Mouse (Mus musculus) layer of hippocampus, adult 2 months (tissue): ENCODE measurements around the gene E130308A19Rik. TPM values are rescaled to one million over a fixed set of nuclear protein-coding genes. Genes with fewer than 3 reads are reported as not detected.
A peak's percentile ranks its signal among the peaks of the same experiment; 100 is the strongest.

Experiments used
- DNase-seq, 2 experiments: peaks; one replicate each; pipeline ENCODE4 v3.0.0; 2022; ENCODE audit warnings: low spot score in 2 of 2
- H3K27ac ChIP-seq: fragments of 200-600 bp; 2 replicates; pipeline ENCODE4 v1.8.1; 2022
- H3K4me3 ChIP-seq: fragments of 200-600 bp; 2 replicates; pipeline ENCODE4 v1.8.1; 2022; ENCODE audit warnings: mild to moderate bottlenecking
- CTCF ChIP-seq: fragments of 200-600 bp; conservative IDR thresholded peaks from 2 replicates; pipeline ENCODE4 v1.8.1; 2022; ENCODE audit warnings: antibody characterized with exemption, mild to moderate bottlenecking, moderate library complexity
- long read RNA-seq, 2 experiments: library from polyadenylated mRNA; stranded (forward); transcript quantifications; one replicate each; pipeline ENCODE4 v2.0.0; 2021; ENCODE audit warnings: borderline mapping rate in 2 of 2
- total RNA-seq, 2 experiments: library from RNA; stranded (reverse); gene quantifications; 2 replicates each; pipeline ENCODE4 v1.2.3; 2021

E130308A19Rik gene
- total RNA-seq: 10 to 100 TPM; 12.8 to 13.6 TPM
- long read RNA-seq, experiment 1, full-length matches to known transcripts: 2 of 7 reads
- long read RNA-seq, experiment 1, partial matches to known transcripts: 2 of 7 reads
- long read RNA-seq, experiment 1, other reads (novel, unspliced or antisense): 3 of 7 reads
- long read RNA-seq, experiment 2, full-length matches to known transcripts: 3 of 8 reads
- long read RNA-seq, experiment 2, partial matches to known transcripts: 0 of 8 reads
- long read RNA-seq, experiment 2, other reads (novel, unspliced or antisense): 5 of 8 reads

DNA sequence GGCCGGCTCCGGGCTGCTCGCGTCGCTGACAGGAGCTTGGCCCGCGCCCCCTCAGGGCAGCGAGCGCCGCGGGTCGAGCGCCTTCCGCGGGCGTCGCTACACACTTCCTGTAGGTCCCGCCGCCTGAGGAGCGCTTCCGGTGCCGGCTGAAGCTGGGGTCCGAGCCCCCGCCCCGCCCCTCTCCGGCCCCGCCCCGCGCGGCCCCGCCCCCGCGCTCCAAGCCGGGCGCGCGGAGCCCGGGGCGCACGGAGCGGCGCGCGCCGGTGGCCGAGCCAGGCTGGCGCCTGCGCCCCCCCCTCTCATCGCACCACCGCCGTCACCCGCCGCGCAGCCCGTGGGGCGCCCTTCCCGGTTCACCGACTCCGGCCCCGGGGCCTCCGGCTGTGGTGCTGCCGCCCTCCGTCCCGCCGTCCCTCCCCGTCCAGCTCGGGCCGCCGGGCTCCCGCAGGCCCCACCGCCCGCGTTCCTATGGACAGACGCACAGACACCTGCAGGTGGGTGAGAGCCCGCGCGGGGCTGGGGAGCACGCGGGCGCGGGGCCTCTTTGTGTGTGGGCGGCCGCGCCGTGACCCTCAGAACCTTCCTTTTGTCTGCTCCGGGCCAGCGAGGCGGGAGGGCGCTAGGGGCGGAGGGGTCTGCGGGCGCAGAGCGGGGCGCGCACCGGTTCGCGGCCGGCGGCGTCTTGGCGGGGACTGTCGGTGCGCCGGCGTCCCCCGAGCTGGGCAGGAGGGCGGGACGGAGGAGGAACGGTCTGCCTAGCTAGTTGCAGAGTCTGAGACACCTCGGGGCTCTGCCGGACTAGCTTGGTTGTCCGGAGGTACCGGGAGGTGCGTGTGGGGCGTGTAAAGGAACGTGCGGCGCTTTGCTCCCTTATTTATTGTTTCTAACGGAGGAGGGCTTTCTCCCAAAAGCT, at the start of gene E130308A19Rik:
TSS of gene E130308A19Rik (plus strand) at position 214 of the 913 bp plus-strand sequence.
- Histone ChIP-seq H3K27ac (peak within 1 kb of the TSS; percentile 90), H3K4me3 (peak within 1 kb of the TSS; percentile 87)
- no peak; the same call in 1 of the 2 replicates for TF ChIP-seq CTCF
- DNase-seq: peak; percentile 44 to 51

DNA sequence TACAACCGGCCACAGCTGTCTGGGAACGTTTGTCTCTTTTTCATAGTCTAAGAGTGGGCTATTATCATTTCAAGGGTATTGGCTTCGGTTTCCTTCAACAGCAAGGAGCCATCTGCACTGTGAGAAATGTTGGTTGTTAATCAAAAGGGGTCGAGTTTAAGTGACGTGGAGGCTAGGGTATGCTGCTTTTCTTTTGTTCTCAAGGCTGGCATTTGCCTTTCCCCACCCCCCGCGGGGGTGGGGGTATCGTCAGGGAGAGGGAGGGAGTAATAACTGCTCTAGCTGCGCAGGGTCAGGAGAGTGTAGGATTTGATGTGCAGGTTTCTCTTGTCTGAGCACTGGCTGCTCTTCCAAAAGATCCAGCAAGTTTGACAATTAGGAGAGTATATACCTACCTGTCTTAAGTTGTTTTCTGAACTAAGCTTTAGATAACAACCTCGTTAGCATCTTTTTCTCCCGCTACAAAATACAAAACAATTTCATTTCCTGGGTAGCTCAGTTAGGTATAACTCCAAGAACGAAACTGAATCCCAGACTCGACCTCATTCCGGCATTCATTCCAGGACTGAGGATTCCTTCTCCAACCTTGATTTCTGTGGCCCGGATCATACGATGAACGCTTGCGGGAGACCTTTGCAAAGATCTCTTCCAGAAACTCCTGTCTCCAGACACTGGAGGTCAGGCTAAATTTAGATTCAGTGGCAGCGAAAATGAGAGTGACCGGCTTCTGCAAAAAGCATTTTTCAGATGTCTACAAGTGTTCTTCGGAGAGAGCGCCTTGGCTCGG, 45.3 kb upstream of the E130308A19Rik start:
- no peak for DNase-seq
- peak overlapping the region; percentile 97 for H3K27ac ChIP-seq
- no peak for TF ChIP-seq CTCF
- H3K4me3 ChIP-seq: peak overlapping the region; percentile 90

GRCm38 (mm10) chr4:59581314-59582185, 44.5 kb upstream of the E130308A19Rik start, which contains the start of gene Hsdl2:
Gene Hsdl2 (plus strand): TSS chr4:59581563.
- Histone ChIP-seq H3K27ac (peak within 1 kb of the TSS; percentile 97), H3K4me3 (peak within 1 kb of the TSS; percentile 90)
- no peak for TF ChIP-seq CTCF
- DNase-seq: peak; percentile 96 to 98

DNA sequence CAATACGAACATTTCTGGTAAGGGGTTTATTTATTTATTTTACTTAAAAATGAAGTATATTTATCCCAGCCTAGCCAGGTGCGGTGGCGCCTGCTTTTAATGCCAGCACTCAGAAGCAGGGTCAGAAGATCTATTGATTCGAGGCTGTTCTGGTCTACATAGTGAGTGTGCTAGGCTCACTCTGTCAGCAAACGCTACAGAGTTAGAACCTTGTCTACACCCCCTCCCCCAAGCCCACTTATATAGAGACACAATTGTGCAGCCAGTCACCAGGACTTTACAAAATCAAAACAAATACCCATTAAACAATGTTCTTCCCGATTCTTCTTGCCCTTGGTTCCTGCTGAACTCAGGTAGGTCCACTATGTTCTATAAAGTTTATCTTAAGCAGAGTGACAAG, 43.8 kb upstream of the E130308A19Rik start:
- no peak for DNase-seq
- Histone ChIP-seq H3K4me3 (peak overlapping the region; percentile 90), H3K27ac (peak overlapping the region; percentile 97; the same call in 1 of the 2 replicates)
- TF ChIP-seq CTCF: no peak

DNA sequence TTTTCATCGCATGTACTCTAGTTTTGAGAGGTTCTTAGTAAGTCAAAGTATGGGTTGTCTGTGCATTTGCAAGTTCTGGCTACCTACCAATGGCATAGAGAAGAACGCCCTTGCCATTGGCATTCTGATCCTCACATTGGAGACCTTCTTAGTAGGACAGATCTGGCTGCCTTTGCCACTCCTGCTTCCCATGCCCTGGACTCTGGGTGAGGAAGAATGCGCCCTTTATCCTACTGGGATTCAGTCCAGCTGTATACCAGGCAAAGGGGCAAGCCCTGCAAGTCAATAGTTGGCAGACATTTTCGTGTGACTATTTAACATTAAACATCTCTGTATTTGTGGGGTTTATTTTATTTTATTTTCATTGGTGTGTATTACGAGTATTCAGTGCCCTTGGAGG, 40.9 kb upstream of the E130308A19Rik start:
- DNase-seq: no peak
- TF ChIP-seq CTCF: no peak
- Histone ChIP-seq H3K4me3 (no peak overlapping the region), H3K27ac (peak overlapping the region; percentile 39; the same call in 1 of the 2 replicates)

DNA sequence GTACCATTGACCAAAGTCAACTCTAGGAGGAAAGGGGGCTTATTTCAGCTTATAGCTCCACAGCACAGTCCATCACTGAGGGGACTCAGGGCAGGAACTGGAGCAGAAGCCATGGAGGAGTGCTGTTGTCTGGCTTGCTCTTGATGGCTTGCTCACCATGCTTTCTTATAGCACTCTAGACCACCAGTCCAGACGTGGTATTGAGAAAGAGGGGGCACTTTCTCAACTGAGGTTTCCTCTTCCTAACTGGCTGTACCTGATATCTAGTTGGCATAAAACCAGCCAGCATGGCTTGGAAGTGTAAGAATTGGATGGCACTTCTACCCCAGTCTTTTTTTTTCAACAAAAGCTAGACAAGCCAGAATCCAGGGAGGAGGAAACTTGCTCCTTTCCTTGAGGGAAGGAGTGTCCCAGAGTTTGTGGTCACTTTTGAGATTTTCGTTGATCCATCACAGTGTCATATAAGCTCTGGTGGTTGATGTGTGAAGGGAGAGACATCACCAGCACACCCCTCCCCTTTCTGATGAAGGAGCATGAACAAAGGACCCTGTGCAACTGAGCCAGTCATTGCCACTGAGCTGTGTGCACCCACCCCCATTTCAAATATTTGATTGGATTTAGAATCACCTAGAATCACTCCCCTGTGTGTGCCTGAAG, 38.7 kb upstream of the E130308A19Rik start:
- Histone ChIP-seq H3K27ac (no peak overlapping the region), H3K4me3 (no peak overlapping the region)
- no peak for DNase-seq
- no peak for TF ChIP-seq CTCF

DNA sequence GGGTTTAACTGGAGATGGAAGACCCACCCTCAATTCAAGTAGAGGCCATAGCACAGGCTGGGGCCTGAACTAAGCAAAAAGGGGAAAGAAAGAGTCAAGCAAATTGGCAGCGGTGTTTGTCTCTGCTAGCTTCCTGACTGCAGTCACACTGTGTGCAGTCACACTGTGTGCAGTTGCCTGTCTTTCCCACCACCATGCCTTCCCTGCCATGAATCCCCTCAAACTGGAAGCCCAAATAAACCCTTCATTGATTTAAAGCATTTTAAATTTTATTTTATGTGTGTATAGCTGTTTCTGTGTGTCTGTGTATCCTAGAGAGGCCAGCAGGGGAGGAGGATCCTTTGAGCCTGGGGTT, 38.2 kb upstream of the E130308A19Rik start:
- no peak for TF ChIP-seq CTCF
- no peak for DNase-seq
- no peak overlapping the region for H3K4me3 ChIP-seq

DNA sequence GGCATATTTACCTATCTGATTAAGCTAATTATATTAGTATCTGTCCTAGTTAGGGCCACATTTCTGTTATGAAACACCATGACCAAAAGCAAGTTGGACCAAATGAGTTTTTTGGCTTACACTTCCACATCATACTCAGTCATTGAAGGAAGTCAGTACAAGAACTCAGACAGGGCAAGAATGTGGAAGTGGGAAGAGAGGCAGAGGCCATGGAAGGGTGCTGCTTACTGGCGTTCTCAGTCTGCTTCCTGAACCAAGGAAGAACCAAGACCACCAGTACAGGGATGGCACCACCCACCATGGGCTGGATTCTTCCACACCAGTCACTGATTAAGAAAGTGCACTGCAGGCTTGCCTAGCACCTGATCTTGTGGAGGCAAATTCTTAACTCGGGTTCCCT, 31.4 kb upstream of the E130308A19Rik start:
- TF ChIP-seq CTCF: no peak
- no peak for DNase-seq
- Histone ChIP-seq H3K4me3 (no peak overlapping the region), H3K27ac (no peak overlapping the region)

More for the DNA sequence above, 38.2 kb upstream of the E130308A19Rik start:
- H3K27ac ChIP-seq: no peak overlapping the region

- H3K4me3 ChIP-seq: no peak overlapping the region
- DNase-seq: no peak
- TF ChIP-seq CTCF: no peak
- H3K27ac ChIP-seq: no peak overlapping the region
Observed at GRCm38 (mm10) chr4:59596556-59596955, 29.5 kb upstream of the E130308A19Rik start.

DNA sequence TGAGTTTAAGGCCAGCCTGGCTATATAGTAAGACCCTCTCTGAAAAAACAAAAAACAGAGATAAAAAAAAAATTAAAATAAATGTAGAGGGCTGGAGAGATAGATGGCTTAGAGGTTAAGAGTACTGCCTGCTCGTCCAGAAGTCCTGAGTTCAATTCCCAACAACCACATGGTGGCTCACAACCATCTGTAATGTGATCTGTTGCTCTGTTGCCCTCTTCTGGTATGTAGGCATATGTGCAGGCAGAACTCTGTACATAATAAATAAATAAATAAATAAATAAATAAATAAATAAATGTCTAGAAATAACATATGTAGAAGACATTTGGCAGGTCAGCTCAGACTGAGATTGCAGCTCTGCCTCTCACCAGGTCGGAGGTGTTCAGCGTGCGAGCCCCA, 23.3 kb upstream of the E130308A19Rik start:
- peak; percentile 63 for TF ChIP-seq CTCF

DNA sequence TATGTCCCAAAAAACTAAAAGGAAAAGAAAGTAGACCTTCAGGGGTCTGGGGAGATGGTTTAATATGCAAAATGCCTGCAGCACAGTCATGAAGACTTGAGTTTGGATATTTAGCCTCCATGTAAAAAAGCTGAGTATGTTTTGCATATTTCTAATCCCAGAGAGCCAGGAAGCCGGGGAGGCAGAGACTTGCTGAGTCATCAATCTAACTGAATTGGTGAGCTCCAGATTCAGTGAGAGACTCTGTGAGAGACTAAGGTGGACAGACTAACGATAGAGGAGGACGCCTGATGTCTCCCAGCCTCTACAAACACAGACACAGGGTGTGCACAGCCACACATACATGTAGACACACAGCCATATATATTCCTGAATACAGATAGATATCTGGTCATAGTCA, 21.1 kb upstream of the E130308A19Rik start:
- TF ChIP-seq CTCF: no peak
- Histone ChIP-seq H3K27ac (no peak overlapping the region), H3K4me3 (no peak overlapping the region)
- DNase-seq: no peak

More for the DNA sequence above, 23.3 kb upstream of the E130308A19Rik start:
- DNase-seq: no peak
- H3K4me3 ChIP-seq: no peak overlapping the region
- H3K27ac ChIP-seq: no peak overlapping the region
